Mouse (Mus musculus): ENCODE data around the gene Psma6.

GRCm38 (mm10) chr12:55450421-55450820, 66.4 kb downstream of the Psma6 start:
- TF ChIP-seq CTCF (IDR thresholded peaks at IDR 0.05; ENCODE audit: low read depth) (no peak), EP300 (optimal IDR thresholded peaks at IDR 0.05) (no peak)

All from stomach, postnatal 0 days (tissue).